Comparison of ENCODE assay signal across 28 mouse cellular contexts in genomic region chr15:96851970-96852768, GRCm38 (mm10).
A peak's percentile ranks its signal among the peaks of the same experiment; 100 is the strongest.
DNase-seq lines count a peak whose midpoint lies in the region; ATAC-seq and TF ChIP-seq lines count a peak whose summit lies in the region.
"Had no signal": no experiment of that assay in that cellular context is flagged by ENCODE, and none has a peak within 500 bp of the region (broad histone marks: within the 10 kb centered on the region; RNA-seq: fewer than 3 reads in every experiment).

No protein-coding gene starts in this region.

- H3K27ac ChIP-seq in gastrocnemius, adult 2 months = peak overlapping the region; percentile 35; the same call in 1 of the 2 replicates
- H3K27ac ChIP-seq in lung, embryonic 15.5 days = no peak overlapping the region
- no peak overlapping the region for H3K27ac ChIP-seq in brown adipose tissue, adult 24 weeks (replicated peaks; ENCODE audit: low read depth, low read length)
- H3K27ac ChIP-seq: forebrain, embryonic 10.5 days; hindbrain, embryonic 12.5 days; hindbrain, postnatal 0 days; intestine, embryonic 15.5 days; kidney, postnatal 0 days; limb, embryonic 10.5 days; limb, embryonic 15.5 days; liver, embryonic 15.5 days; midbrain, embryonic 13.5 days had no signal

- no peak for DNase-seq in gastrocnemius, adult 2 months
- no peak for DNase-seq in gastrocnemius, postnatal 14 days
- no peak for DNase-seq in lung, postnatal 4 days
- no peak for DNase-seq in adrenal gland, adult 8-10 months
- no peak for DNase-seq in left cerebral cortex, adult 18-20 months (ENCODE audit: low spot score in 2 of 2)
- DNase-seq: adrenal gland, postnatal 36 days; cerebellum, adult 2 months; cerebellum, postnatal 25 days; heart, postnatal 36 days; kidney, adult 8-10 months; layer of hippocampus, postnatal 36 days; lung, postnatal 36 days; right cerebral cortex, postnatal 14 days; thymus, adult 18-20 months; thymus, postnatal 25 days had no signal

- H3K4me3 ChIP-seq in gastrocnemius, adult 2 months = peak overlapping the region; percentile 59
- no peak overlapping the region for H3K4me3 ChIP-seq in lung, embryonic 15.5 days
- peak overlapping the region; percentile 33 for H3K4me3 ChIP-seq in brown adipose tissue, adult 24 weeks (ENCODE audit: insufficient read depth, low read depth, low read length)
- H3K4me3 ChIP-seq: forebrain, embryonic 10.5 days; hindbrain, embryonic 12.5 days; intestine, embryonic 15.5 days; limb, embryonic 10.5 days; limb, embryonic 15.5 days; liver, embryonic 15.5 days; midbrain, embryonic 13.5 days had no signal

- no peaks in the 10 kb centered on the region for H3K9me3 ChIP-seq in lung, embryonic 15.5 days
- H3K9me3 ChIP-seq: forebrain, embryonic 10.5 days; hindbrain, embryonic 12.5 days; intestine, embryonic 15.5 days; limb, embryonic 10.5 days; limb, embryonic 15.5 days; liver, embryonic 15.5 days; midbrain, embryonic 13.5 days had no signal

- ATAC-seq in lung, embryonic 15.5 days (ENCODE audit: borderline replicate concordance, extremely low read depth, low FRiP score, low TSS enrichment) = no peak
- ATAC-seq in megakaryocyte, adult 5-6 weeks (ENCODE audit: poor library complexity, severe bottlenecking) = peak; percentile 33; the same call in 1 of the 2 replicates
- ATAC-seq: hindbrain, postnatal 0 days; intestine, embryonic 15.5 days; midbrain, embryonic 13.5 days had no signal

- intact Hi-C loops in gastrocnemius, adult 2 months (cut with DNase I) = no loop called here
- intact Hi-C loops in gastrocnemius, postnatal 14 days (cut with DNase I; ENCODE audit: low total_unique reads) = no loop called here

- H3K4me1 ChIP-seq in lung, embryonic 15.5 days = peaks cover 3% of the 10 kb centered on the region; the same call in 1 of the 2 replicates
- no peaks in the 10 kb centered on the region for H3K4me1 ChIP-seq in brown adipose tissue, adult 24 weeks (ENCODE audit: control insufficient read depth, insufficient read depth, insufficient read length, low read length)
- H3K4me1 ChIP-seq: forebrain, embryonic 10.5 days; hindbrain, embryonic 12.5 days; intestine, embryonic 15.5 days; limb, embryonic 10.5 days; limb, embryonic 15.5 days; liver, embryonic 15.5 days; midbrain, embryonic 13.5 days had no signal

- no peak overlapping the region for H3K9ac ChIP-seq in lung, embryonic 15.5 days
- H3K9ac ChIP-seq: hindbrain, embryonic 12.5 days; intestine, embryonic 15.5 days; limb, embryonic 15.5 days; liver, embryonic 15.5 days; midbrain, embryonic 13.5 days had no signal

- H3K4me2 ChIP-seq in lung, embryonic 15.5 days = 0 out of 2 replicates have a peak overlapping the region, but pooled peaks have one; percentile 6
- H3K4me2 ChIP-seq: heart, embryonic 11.5 days; hindbrain, embryonic 12.5 days; intestine, embryonic 15.5 days; limb, embryonic 15.5 days; liver, embryonic 15.5 days; midbrain, embryonic 13.5 days had no signal

- 69% methylated on average over 21 of the region's 21 CpGs for WGBS in lung, embryonic 15.5 days

- no peak for TF ChIP-seq CTCF in gastrocnemius, adult 2 months (IDR thresholded peaks at IDR 0.05)

- no peaks in the 10 kb centered on the region for H3K36me3 ChIP-seq in lung, embryonic 15.5 days
- H3K36me3 ChIP-seq: forebrain, embryonic 10.5 days; hindbrain, embryonic 12.5 days; intestine, embryonic 15.5 days; limb, embryonic 10.5 days; limb, embryonic 15.5 days; liver, embryonic 15.5 days; midbrain, embryonic 13.5 days had no signal

- H3K27me3 ChIP-seq in lung, embryonic 15.5 days = no peaks in the 10 kb centered on the region
- H3K27me3 ChIP-seq: hindbrain, embryonic 12.5 days; intestine, embryonic 15.5 days; limb, embryonic 15.5 days; liver, embryonic 15.5 days; midbrain, embryonic 13.5 days had no signal
